Mouse (Mus musculus) hindbrain, embryonic 15.5 days (tissue): Measurements from ENCODE around the gene Fgr. TPM values are rescaled to one million over a fixed set of nuclear protein-coding genes. Genes with fewer than 3 reads are reported as not detected.

Source experiments
- ATAC-seq: fragments of 200-750 bp; cut with Nextera tagmentation; 2 replicates; pipeline ENCODE4 v1.8.0; 2017; ENCODE audit warnings: low read depth, moderate number of reproducible peaks, moderate TSS enrichment; ENCODE audit not compliant: low FRiP score
- H3K27ac ChIP-seq: fragments of 300-500 bp; sonication (generic); replicated peaks from 2 replicates; pipeline ENCODE4 v1.5.1; 2015; ENCODE audit warnings: mild to moderate bottlenecking, inconsistent platforms
- H3K27me3 ChIP-seq: fragments of 300-500 bp; sonication (generic); 2 replicates; pipeline ENCODE4 v1.6.1; 2015; ENCODE audit warnings: control low read depth, inconsistent platforms
- H3K36me3 ChIP-seq: fragments of 300-500 bp; sonication (generic); 2 replicates; pipeline ENCODE4 v1.6.1; 2015; ENCODE audit warnings: control low read depth, inconsistent platforms
- H3K4me1 ChIP-seq: fragments of 300-500 bp; sonication (generic); replicated peaks from 2 replicates; pipeline ENCODE4 v1.6.1; 2015; ENCODE audit warnings: control low read depth, inconsistent platforms
- H3K4me2 ChIP-seq: fragments of 300-500 bp; sonication (generic); 2 replicates; pipeline ENCODE4 v1.6.1; 2015; ENCODE audit warnings: moderate library complexity, mild to moderate bottlenecking, inconsistent platforms
- H3K4me3 ChIP-seq: fragments of 300-500 bp; sonication (generic); 2 replicates; pipeline ENCODE4 v1.5.1; 2015; ENCODE audit warnings: mild to moderate bottlenecking, inconsistent platforms
- H3K9ac ChIP-seq: fragments of 300-500 bp; sonication (generic); 2 replicates; pipeline ENCODE4 v1.6.1; 2015; ENCODE audit warnings: inconsistent platforms
- H3K9me3 ChIP-seq: fragments of 300-500 bp; sonication (generic); 2 replicates; pipeline ENCODE4 v1.6.1; 2016; ENCODE audit warnings: control low read depth, inconsistent platforms
- WGBS: fragments of 180-500 bp; shearing (Covaris S2); methylation state at CpG from one replicate; pipeline ENCODE4 v1.1.7; 2015; 5-methylcytosine and 5-hydroxymethylcytosine counted together
- polyA plus RNA-seq: library from polyadenylated mRNA; unstranded; fragments of >200 nt; fragmentation: Nextera tagmentation; extraction: Ambion mirVana; gene quantifications from 2 replicates; pipeline ENCODE4 v1.2.1, GENCODE M21; 2015

Fgr gene
- polyA plus RNA-seq, 1 experiment from 2014 or later, result 0.21 TPM

GRCm38 (mm10) chr4:133022954-133023635, 49.2 kb downstream of the Fgr start:
- Histone ChIP-seq H3K27me3 (no peaks in the 10 kb centered on the region), H3K4me3 (no peak overlapping the region), H3K27ac (peak overlapping the region; percentile 60), H3K4me1 (peaks cover 92% of the 10 kb centered on the region), H3K9ac (peak overlapping the region; percentile 20; the same call in 1 of the 2 replicates), H3K9me3 (no peaks in the 10 kb centered on the region), H3K4me2 (peak overlapping the region; percentile 51), H3K36me3 (no peaks in the 10 kb centered on the region)
- 0 out of 2 replicates have a peak, but pooled peaks have one; percentile 1 for ATAC-seq
- WGBS, result 37% methylated on average over 12 of the region's 14 CpGs

- H3K27me3 ChIP-seq, result no peaks in the 10 kb centered on the region
- H3K4me1 ChIP-seq, result peaks cover 87% of the 10 kb centered on the region
- ATAC-seq, result no peak
- H3K4me2 ChIP-seq, result 0 out of 2 replicates have a peak overlapping the region, but pooled peaks have one; percentile 51
- H3K9me3 ChIP-seq, result no peaks in the 10 kb centered on the region
- H3K27ac ChIP-seq, result peak overlapping the region; percentile 60
- no peak overlapping the region for H3K4me3 ChIP-seq
- no peak overlapping the region for H3K9ac ChIP-seq
- WGBS, result 64% methylated on average over 6 of the region's 6 CpGs
- H3K36me3 ChIP-seq, result no peaks in the 10 kb centered on the region
These were observed 49.7 kb downstream of the Fgr start for GRCm38 (mm10) chr4:133023636-133024035.

- Histone ChIP-seq H3K27ac (peak overlapping the region; percentile 60), H3K4me3 (no peak overlapping the region), H3K9me3 (no peaks in the 10 kb centered on the region), H3K36me3 (no peaks in the 10 kb centered on the region), H3K9ac (no peak overlapping the region), H3K4me2 (0 out of 2 replicates have a peak overlapping the region, but pooled peaks have one; percentile 19), H3K4me1 (peaks cover 82% of the 10 kb centered on the region), H3K27me3 (no peaks in the 10 kb centered on the region)
- ATAC-seq, result no peak
- WGBS, result 31% methylated on average over 3 of the region's 4 CpGs
These were observed 50.5 kb downstream of the Fgr start for GRCm38 (mm10) chr4:133024404-133024803.

GRCm38 (mm10) chr4:133024969-133025685, 51.2 kb downstream of the Fgr start:
- Histone ChIP-seq H3K4me1 (peaks cover 79% of the 10 kb centered on the region), H3K9me3 (no peaks in the 10 kb centered on the region), H3K36me3 (no peaks in the 10 kb centered on the region), H3K4me3 (no peak overlapping the region), H3K27me3 (no peaks in the 10 kb centered on the region), H3K4me2 (peak overlapping the region; percentile 19; the same call in 1 of the 2 replicates), H3K27ac (peak overlapping the region; percentile 60), H3K9ac (no peak overlapping the region)
- 0 out of 2 replicates have a peak, but pooled peaks have one; percentile 19 for ATAC-seq
- 16% methylated on average over 10 of the region's 10 CpGs for WGBS

GRCm38 (mm10) chr4:133026272-133026671, 52.4 kb downstream of the Fgr start:
- Histone ChIP-seq H3K9ac (no peak overlapping the region), H3K4me1 (peaks cover 68% of the 10 kb centered on the region)

GRCm38 (mm10) chr4:133026826-133027375, 53.0 kb downstream of the Fgr start:
- Histone ChIP-seq H3K4me2 (no peak overlapping the region), H3K27me3 (no peaks in the 10 kb centered on the region), H3K9ac (no peak overlapping the region), H3K36me3 (no peaks in the 10 kb centered on the region), H3K4me3 (no peak overlapping the region), H3K27ac (no peak overlapping the region), H3K9me3 (no peaks in the 10 kb centered on the region), H3K4me1 (peaks cover 61% of the 10 kb centered on the region)
- ATAC-seq, result no peak
- WGBS, result 33% methylated on average over 2 of the region's 2 CpGs

More at GRCm38 (mm10) chr4:133026272-133026671, 52.4 kb downstream of the Fgr start:
- Histone ChIP-seq H3K4me2 (0 out of 2 replicates have a peak overlapping the region, but pooled peaks have one; percentile 7), H3K36me3 (no peaks in the 10 kb centered on the region), H3K9me3 (no peaks in the 10 kb centered on the region), H3K4me3 (no peak overlapping the region), H3K27ac (peak overlapping the region; percentile 60), H3K27me3 (no peaks in the 10 kb centered on the region)
- ATAC-seq, result no peak
- 56% methylated on average over 10 of the region's 10 CpGs for WGBS

- Histone ChIP-seq H3K4me2 (no peak overlapping the region), H3K9ac (no peak overlapping the region), H3K36me3 (no peaks in the 10 kb centered on the region), H3K9me3 (no peaks in the 10 kb centered on the region), H3K27ac (no peak overlapping the region), H3K27me3 (no peaks in the 10 kb centered on the region), H3K4me3 (no peak overlapping the region), H3K4me1 (peaks cover 53% of the 10 kb centered on the region)
- 69% methylated on average over 10 of the region's 10 CpGs for WGBS
- no peak for ATAC-seq
These were observed 53.8 kb downstream of the Fgr start for GRCm38 (mm10) chr4:133027721-133028120.

- H3K4me2 ChIP-seq, result no peak overlapping the region
- no peak for ATAC-seq
- 94% methylated on average over 6 of the region's 6 CpGs for WGBS
- H3K27me3 ChIP-seq, result no peaks in the 10 kb centered on the region
- no peak overlapping the region for H3K4me3 ChIP-seq
- H3K4me1 ChIP-seq, result peaks cover 48% of the 10 kb centered on the region
- H3K27ac ChIP-seq, result no peak overlapping the region
- H3K9ac ChIP-seq, result no peak overlapping the region
- H3K9me3 ChIP-seq, result no peaks in the 10 kb centered on the region
- no peaks in the 10 kb centered on the region for H3K36me3 ChIP-seq
These were observed 54.3 kb downstream of the Fgr start for GRCm38 (mm10) chr4:133028193-133028592.

- ATAC-seq, result no peak
- Histone ChIP-seq H3K4me2 (no peak overlapping the region), H3K27me3 (no peaks in the 10 kb centered on the region), H3K36me3 (no peaks in the 10 kb centered on the region), H3K9me3 (no peaks in the 10 kb centered on the region), H3K4me1 (peaks cover 42% of the 10 kb centered on the region), H3K4me3 (no peak overlapping the region), H3K27ac (no peak overlapping the region), H3K9ac (no peak overlapping the region)
- WGBS, result 88% methylated on average over 6 of the region's 6 CpGs
These were observed 55.0 kb downstream of the Fgr start for GRCm38 (mm10) chr4:133028875-133029274.

GRCm38 (mm10) chr4:133032410-133033095, 58.7 kb downstream of the Fgr start:
- no peaks in the 10 kb centered on the region for H3K27me3 ChIP-seq
- WGBS, result 90% methylated on average over 8 of the region's 8 CpGs

GRCm38 (mm10) chr4:133034478-133034877, 60.6 kb downstream of the Fgr start:
- Histone ChIP-seq H3K9me3 (no peaks in the 10 kb centered on the region), H3K4me2 (no peak overlapping the region), H3K4me3 (no peak overlapping the region), H3K27me3 (no peaks in the 10 kb centered on the region), H3K27ac (no peak overlapping the region), H3K9ac (no peak overlapping the region), H3K4me1 (peaks cover 30% of the 10 kb centered on the region), H3K36me3 (no peaks in the 10 kb centered on the region)
- 76% methylated on average over 10 of the region's 10 CpGs for WGBS
- ATAC-seq, result no peak

More at GRCm38 (mm10) chr4:133032410-133033095, 58.7 kb downstream of the Fgr start:
- H3K27ac ChIP-seq, result no peak overlapping the region
- no peak overlapping the region for H3K9ac ChIP-seq
- no peak for ATAC-seq
- no peaks in the 10 kb centered on the region for H3K36me3 ChIP-seq
- no peak overlapping the region for H3K4me2 ChIP-seq
- peaks cover 18% of the 10 kb centered on the region for H3K4me1 ChIP-seq
- no peak overlapping the region for H3K4me3 ChIP-seq
- H3K9me3 ChIP-seq, result no peaks in the 10 kb centered on the region
